Mouse (Mus musculus) forebrain, embryonic 14.5 days (tissue): ENCODE measurements around the gene Gdpd1. TPM values are rescaled to one million over a fixed set of nuclear protein-coding genes. Genes with fewer than 3 reads are reported as not detected.
A peak's percentile ranks its signal among the peaks of the same experiment; 100 is the strongest.
"Not testable (repeated sequence)": the region's sequence is repeated elsewhere in the genome, so short reads cannot be mapped to it uniquely, and the experiment has no call there.

Source experiments
- ATAC-seq: fragments of 200-750 bp; cut with Nextera tagmentation; 2 replicates; pipeline ENCODE4 v1.8.0; 2017; ENCODE audit warnings: mild to moderate bottlenecking, moderate library complexity
- DNase-seq: peaks from one replicate; pipeline ENCODE4 v3.0.0-alpha.2; 2015; ENCODE audit warnings: low spot score
- H3K27ac ChIP-seq: fragments of 300-500 bp; sonication (generic); 2 replicates; pipeline ENCODE4 v1.5.1; 2014; ENCODE audit warnings: low read depth, mild to moderate bottlenecking, control low read depth, low read length, moderate library complexity
- H3K27me3 ChIP-seq: fragments of 300-500 bp; sonication (generic); replicated peaks from 2 replicates; pipeline ENCODE4 v1.6.1; 2014; ENCODE audit warnings: low read length, control low read depth, mixed read lengths; ENCODE audit not compliant: control insufficient read depth, insufficient read depth
- H3K36me3 ChIP-seq: fragments of 300-500 bp; sonication (generic); 2 replicates; pipeline ENCODE4 v1.6.1; 2014; ENCODE audit warnings: low read length, control low read depth; ENCODE audit not compliant: control insufficient read depth, insufficient read depth
- H3K4me1 ChIP-seq: fragments of 300-500 bp; sonication (generic); 2 replicates; pipeline ENCODE4 v1.6.1; 2014; ENCODE audit warnings: antibody characterized with exemption, low read length, control low read depth; ENCODE audit not compliant: control insufficient read depth, insufficient read depth
- H3K4me2 ChIP-seq: fragments of 300-500 bp; sonication (generic); 2 replicates; pipeline ENCODE4 v1.6.1; 2014; ENCODE audit warnings: mild to moderate bottlenecking, control low read depth, low read length
- H3K4me3 ChIP-seq: fragments of 300-500 bp; sonication (generic); 2 replicates; pipeline ENCODE4 v1.5.1; 2014; ENCODE audit warnings: low read depth, low read length, control low read depth
- H3K9ac ChIP-seq: fragments of 300-500 bp; sonication (generic); 2 replicates; pipeline ENCODE4 v1.6.1; 2014; ENCODE audit warnings: mild to moderate bottlenecking, low read length, control low read depth, moderate library complexity
- H3K9me3 ChIP-seq: fragments of 300-500 bp; sonication (generic); replicated peaks from 2 replicates; pipeline ENCODE4 v1.6.1; 2016; ENCODE audit warnings: low read length, control low read depth, mixed read lengths; ENCODE audit not compliant: control insufficient read depth
- WGBS: fragments of 180-500 bp; shearing (Covaris S2); extraction: QIAGEN DNeasy Blood & Tissue Kit; methylation state at CpG from one replicate; pipeline ENCODE4 v1.1.7; 2014; 5-methylcytosine and 5-hydroxymethylcytosine counted together
- polyA plus RNA-seq: library from polyadenylated mRNA; unstranded; fragments of >200 nt; fragmentation: Nextera tagmentation; extraction: Ambion mirVana; gene quantifications from 2 replicates; pipeline ENCODE4 v1.2.1, GENCODE M21; 2014

Gene Gdpd1
- polyA plus RNA-seq, 1 experiment from 2014 or later: 197 TPM

GRCm38 (mm10) chr11:87085461-87085860, 11.6 kb upstream of the Gdpd1 start:
- ATAC-seq (no peak), DNase-seq (no peak)
- H3K4me1 ChIP-seq: peaks cover 16% of the 10 kb centered on the region
- H3K9ac ChIP-seq: no peak overlapping the region
- H3K9me3 ChIP-seq: no peaks in the 10 kb centered on the region
- H3K4me2 ChIP-seq: peak overlapping the region; percentile 79
- no peak overlapping the region for H3K27ac ChIP-seq
- WGBS: 92% methylated on average over 13 of the region's 13 CpGs
- H3K27me3 ChIP-seq: no peaks in the 10 kb centered on the region
- peaks cover 42% of the 10 kb centered on the region for H3K36me3 ChIP-seq
- peak overlapping the region; percentile 91 for H3K4me3 ChIP-seq

- no peak overlapping the region for H3K27ac ChIP-seq
- DNase-seq (no peak), ATAC-seq (no peak)
- peaks cover 16% of the 10 kb centered on the region for H3K4me1 ChIP-seq
- H3K4me3 ChIP-seq: no peak overlapping the region
- peaks cover 50% of the 10 kb centered on the region for H3K36me3 ChIP-seq
- H3K4me2 ChIP-seq: no peak overlapping the region
- 70% methylated on average over 1 of the region's 1 CpGs for WGBS
- H3K27me3 ChIP-seq: no peaks in the 10 kb centered on the region
- no peak overlapping the region for H3K9ac ChIP-seq
- H3K9me3 ChIP-seq: no peaks in the 10 kb centered on the region
These were observed 9.8 kb upstream of the Gdpd1 start for GRCm38 (mm10) chr11:87083712-87084111.

GRCm38 (mm10) chr11:87073343-87073865, 458 bp downstream of the Gdpd1 start:
- H3K27me3 ChIP-seq: no peaks in the 10 kb centered on the region
- no peaks in the 10 kb centered on the region for H3K9me3 ChIP-seq
- peak overlapping the region; percentile 99 for H3K27ac ChIP-seq
- peak overlapping the region; percentile 79 for H3K4me3 ChIP-seq
- under 1% methylated on average over 24 of the region's 24 CpGs for WGBS
- peak; percentile 87 for DNase-seq
- peak; percentile 81 for ATAC-seq
- H3K36me3 ChIP-seq: peaks cover 22% of the 10 kb centered on the region
- H3K4me2 ChIP-seq: peak overlapping the region; percentile 63
- H3K9ac ChIP-seq: peak overlapping the region; percentile 97
- peaks cover 21% of the 10 kb centered on the region for H3K4me1 ChIP-seq

DNA sequence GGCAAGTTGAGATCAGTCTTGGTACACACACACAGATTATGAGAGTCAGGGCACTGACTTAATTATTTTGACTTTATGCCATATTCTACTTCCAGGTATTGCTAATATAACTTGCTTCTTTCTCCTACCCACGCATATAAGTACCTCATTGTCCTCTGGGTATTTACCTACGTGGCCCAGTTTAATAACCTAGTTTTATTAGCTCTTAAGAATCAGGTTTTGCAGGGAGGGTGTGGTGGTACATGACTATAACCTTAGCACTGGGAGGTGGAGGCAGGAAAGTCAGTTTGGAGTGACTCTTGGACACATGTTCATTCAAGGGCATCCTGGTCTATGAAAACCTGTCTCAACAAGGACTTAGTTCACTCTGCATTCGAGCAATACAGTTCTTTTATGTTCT, 11.8 kb downstream of the Gdpd1 start:
- Histone ChIP-seq H3K9me3 (no peaks in the 10 kb centered on the region), H3K9ac (no peak overlapping the region), H3K27me3 (no peaks in the 10 kb centered on the region), H3K4me2 (no peak overlapping the region), H3K36me3 (peaks cover 61% of the 10 kb centered on the region), H3K27ac (no peak overlapping the region), H3K4me3 (no peak overlapping the region), H3K4me1 (no peaks in the 10 kb centered on the region)
- DNase-seq: no peak
- ATAC-seq: no peak
- 78% methylated on average over 3 of the region's 3 CpGs for WGBS

- no peak for DNase-seq
- no peaks in the 10 kb centered on the region for H3K4me1 ChIP-seq
- H3K9me3 ChIP-seq: no peaks in the 10 kb centered on the region
- no peak overlapping the region for H3K9ac ChIP-seq
- H3K4me3 ChIP-seq: no peak overlapping the region
- H3K4me2 ChIP-seq: no peak overlapping the region
- no peak overlapping the region for H3K27ac ChIP-seq
- no peaks in the 10 kb centered on the region for H3K27me3 ChIP-seq
- WGBS: 98% methylated on average over 2 of the region's 2 CpGs
- H3K36me3 ChIP-seq: peaks cover 72% of the 10 kb centered on the region
- ATAC-seq: no peak
These were observed 13.5 kb downstream of the Gdpd1 start for GRCm38 (mm10) chr11:87060410-87060809.

DNA sequence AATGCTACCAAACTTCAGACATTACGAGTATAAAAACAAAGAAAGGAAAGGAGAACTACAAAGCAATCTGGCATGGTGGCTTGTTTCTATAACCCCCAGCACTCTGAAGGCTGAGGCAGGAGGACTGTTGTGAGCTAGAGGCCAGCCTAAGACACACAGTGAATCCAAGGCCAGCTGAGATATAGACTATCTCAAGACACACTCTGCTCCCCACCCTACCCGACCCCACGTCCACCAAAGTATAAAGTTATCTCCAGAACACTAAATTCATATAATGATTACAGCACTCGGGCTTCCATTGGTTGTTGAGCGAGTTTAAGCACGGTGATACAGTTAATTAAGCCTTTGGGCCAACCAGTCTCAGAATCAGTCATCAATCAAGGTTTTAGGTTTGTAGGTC, 17.6 kb downstream of the Gdpd1 start:
- H3K9ac ChIP-seq: no peak overlapping the region
- no peak overlapping the region for H3K4me3 ChIP-seq
- 95% methylated on average over 6 of the region's 6 CpGs for WGBS
- no peaks in the 10 kb centered on the region for H3K27me3 ChIP-seq
- DNase-seq (no peak), ATAC-seq (no peak)
- no peak overlapping the region for H3K4me2 ChIP-seq
- H3K27ac ChIP-seq: no peak overlapping the region
- no peaks in the 10 kb centered on the region for H3K4me1 ChIP-seq
- no peaks in the 10 kb centered on the region for H3K9me3 ChIP-seq
- peaks cover 82% of the 10 kb centered on the region for H3K36me3 ChIP-seq

DNA sequence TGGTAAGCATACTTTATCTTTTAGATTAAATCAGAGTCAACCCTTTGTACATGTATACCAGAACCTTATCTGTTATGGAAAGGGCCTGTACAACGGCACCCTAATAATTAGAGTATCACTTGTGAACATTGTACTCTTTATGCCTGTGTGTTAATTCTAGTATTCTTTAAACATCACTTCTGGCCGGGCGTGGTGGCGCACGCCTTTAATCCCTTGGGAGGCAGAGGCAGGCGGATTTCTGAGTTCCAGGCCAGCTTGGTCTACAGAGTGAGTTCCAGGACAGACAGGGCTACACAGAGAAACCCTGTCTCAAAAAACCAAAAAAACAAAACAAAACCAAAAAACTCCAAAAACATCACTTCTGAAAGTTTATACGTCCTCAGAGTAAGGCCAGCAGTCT, 25.0 kb downstream of the Gdpd1 start:
- not testable (repeated sequence) for H3K4me3 ChIP-seq, H3K9me3 ChIP-seq, H3K27ac ChIP-seq, H3K27me3 ChIP-seq, ATAC-seq, DNase-seq, H3K4me1 ChIP-seq, H3K9ac ChIP-seq, H3K4me2 ChIP-seq
- 96% methylated on average over 7 of the region's 7 CpGs for WGBS
- peaks cover 83% of the 10 kb centered on the region for H3K36me3 ChIP-seq

- H3K4me3 ChIP-seq: no peak overlapping the region
- H3K4me2 ChIP-seq: no peak overlapping the region
- no peak overlapping the region for H3K9ac ChIP-seq
- H3K9me3 ChIP-seq: no peaks in the 10 kb centered on the region
- no peak overlapping the region for H3K27ac ChIP-seq
- H3K4me1 ChIP-seq: no peaks in the 10 kb centered on the region
- no peaks in the 10 kb centered on the region for H3K27me3 ChIP-seq
- DNase-seq: no peak
- ATAC-seq: no peak
- H3K36me3 ChIP-seq: peaks cover 82% of the 10 kb centered on the region
- WGBS: 95% methylated on average over 5 of the region's 5 CpGs
These were observed 26.9 kb downstream of the Gdpd1 start for GRCm38 (mm10) chr11:87046968-87047367.

- Histone ChIP-seq H3K27ac (no peak overlapping the region), H3K9ac (no peak overlapping the region), H3K27me3 (no peaks in the 10 kb centered on the region), H3K9me3 (no peaks in the 10 kb centered on the region), H3K4me1 (no peaks in the 10 kb centered on the region), H3K4me2 (no peak overlapping the region), H3K36me3 (peaks cover 90% of the 10 kb centered on the region), H3K4me3 (no peak overlapping the region)
- DNase-seq: no peak
- no peak for ATAC-seq
- 94% methylated on average over 3 of the region's 3 CpGs for WGBS
These were observed 30.8 kb downstream of the Gdpd1 start for GRCm38 (mm10) chr11:87043052-87043451.
